Mouse (Mus musculus) testis, adult 2 months (tissue): ENCODE measurements around the gene Hsdl2. TPM values are rescaled to one million over a fixed set of nuclear protein-coding genes. Genes with fewer than 3 reads are reported as not detected.

Experiments
- H3K27ac ChIP-seq: fragments of 200-500 bp; 2 replicates; pipeline ENCODE4 v1.5.1; 2012; ENCODE audit warnings: low read depth, low read length; ENCODE audit not compliant: control insufficient read depth, insufficient read depth
- H3K27me3 ChIP-seq: fragments of 200-500 bp; 2 replicates; pipeline ENCODE4 v1.6.1; 2012; ENCODE audit warnings: mild to moderate bottlenecking, low read length, moderate library complexity; ENCODE audit not compliant: control insufficient read depth, insufficient read depth
- H3K36me3 ChIP-seq: fragments of 200-500 bp; 2 replicates; pipeline ENCODE4 v1.6.1; 2012; ENCODE audit warnings: mild to moderate bottlenecking, low read length; ENCODE audit not compliant: control insufficient read depth, insufficient read depth
- H3K4me1 ChIP-seq: fragments of 200-500 bp; 2 replicates; pipeline ENCODE4 v1.6.1; 2012; ENCODE audit warnings: low read length; ENCODE audit not compliant: control insufficient read depth, insufficient read depth
- H3K4me3 ChIP-seq: fragments of 200-500 bp; 2 replicates; pipeline ENCODE4 v1.5.1; 2012; ENCODE audit warnings: low read depth, mild to moderate bottlenecking, low read length, moderate library complexity, mixed read lengths; ENCODE audit not compliant: control insufficient read depth
- CTCF ChIP-seq: fragments of 200-500 bp; IDR thresholded peaks from 2 replicates; pipeline ENCODE4 v1.5.1; 2012; ENCODE audit warnings: low read depth, mild to moderate bottlenecking, inconsistent platforms, low read length, moderate library complexity; ENCODE audit not compliant: control insufficient read depth, insufficient read depth, insufficient replicate concordance
- POLR2A ChIP-seq: fragments of 200-500 bp; IDR thresholded peaks from 2 replicates; pipeline ENCODE4 v1.6.1; 2012; ENCODE audit warnings: low read depth, mild to moderate bottlenecking, inconsistent platforms, low read length, moderate library complexity; ENCODE audit not compliant: control insufficient read depth
- polyA plus RNA-seq: library from polyadenylated mRNA; depleted of rRNA; stranded (reverse); fragments of >200 nt; gene quantifications from 2 replicates; pipeline ENCODE4 v1.2.3, GENCODE M21; 2012

Hsdl2 gene
- polyA plus RNA-seq, 1 experiment, result 71.7 TPM

GRCm38 (mm10) chr4:59604892-59605291 is 23.5 kb downstream of the Hsdl2 start:
- TF ChIP-seq POLR2A, result no peak
- TF ChIP-seq CTCF, result no peak
- Histone ChIP-seq H3K4me1 (no peaks in the 10 kb centered on the region), H3K4me3 (no peak overlapping the region), H3K27me3 (no peaks in the 10 kb centered on the region), H3K27ac (no peak overlapping the region), H3K36me3 (no peaks in the 10 kb centered on the region)

GRCm38 (mm10) chr4:59605501-59605900 is 24.1 kb downstream of the Hsdl2 start:
- Histone ChIP-seq H3K36me3 (no peaks in the 10 kb centered on the region), H3K4me1 (no peaks in the 10 kb centered on the region), H3K4me3 (no peak overlapping the region), H3K27me3 (no peaks in the 10 kb centered on the region), H3K27ac (no peak overlapping the region)
- no peak for TF ChIP-seq CTCF
- no peak for TF ChIP-seq POLR2A

DNA sequence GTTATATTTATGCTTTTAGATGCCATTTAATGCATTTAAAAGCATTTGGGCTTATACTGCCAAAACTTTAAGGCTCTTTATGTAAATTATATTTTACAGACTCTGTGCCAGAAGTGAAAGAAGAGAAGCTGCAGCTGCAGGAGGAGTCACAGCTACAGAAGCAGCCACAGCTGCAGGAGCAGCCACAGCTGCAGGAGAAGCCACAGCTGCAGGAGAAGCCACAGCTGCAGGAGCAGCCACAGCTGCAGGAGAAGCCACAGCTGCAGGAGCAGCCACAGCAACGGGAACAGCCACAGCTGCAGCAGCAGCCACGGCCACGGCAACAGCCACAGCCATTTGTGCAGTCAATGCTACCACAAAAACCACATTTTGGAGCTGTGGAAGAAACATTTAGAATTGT is 29.0 kb downstream of the Hsdl2 start:
- Histone ChIP-seq H3K4me1 (no peaks in the 10 kb centered on the region), H3K27me3 (no peaks in the 10 kb centered on the region), H3K27ac (no peak overlapping the region), H3K36me3 (no peaks in the 10 kb centered on the region), H3K4me3 (no peak overlapping the region)
- TF ChIP-seq CTCF, result no peak
- no peak for TF ChIP-seq POLR2A

DNA sequence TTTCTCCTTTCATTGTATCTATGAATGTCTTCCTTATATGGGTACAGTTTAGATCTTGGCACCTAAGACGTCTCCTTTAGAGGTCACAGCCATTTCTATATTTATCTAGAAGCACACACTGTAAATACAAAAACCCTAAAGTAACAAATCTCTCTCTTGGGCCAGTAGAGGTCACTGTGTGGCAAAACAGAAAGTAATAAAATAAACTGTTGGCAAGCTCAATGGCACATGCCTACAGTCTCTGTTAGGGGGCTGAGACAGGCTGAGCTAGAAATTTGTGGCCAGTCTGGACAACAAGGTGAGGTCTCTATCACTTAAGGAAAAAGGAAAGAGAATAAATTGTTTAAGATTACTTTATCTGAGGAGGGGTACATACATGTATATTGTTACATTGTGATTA is 33.6 kb downstream of the Hsdl2 start:
- Histone ChIP-seq H3K27me3 (no peaks in the 10 kb centered on the region), H3K36me3 (no peaks in the 10 kb centered on the region), H3K27ac (no peak overlapping the region), H3K4me3 (no peak overlapping the region), H3K4me1 (no peaks in the 10 kb centered on the region)
- TF ChIP-seq POLR2A, result no peak
- TF ChIP-seq CTCF, result no peak

DNA sequence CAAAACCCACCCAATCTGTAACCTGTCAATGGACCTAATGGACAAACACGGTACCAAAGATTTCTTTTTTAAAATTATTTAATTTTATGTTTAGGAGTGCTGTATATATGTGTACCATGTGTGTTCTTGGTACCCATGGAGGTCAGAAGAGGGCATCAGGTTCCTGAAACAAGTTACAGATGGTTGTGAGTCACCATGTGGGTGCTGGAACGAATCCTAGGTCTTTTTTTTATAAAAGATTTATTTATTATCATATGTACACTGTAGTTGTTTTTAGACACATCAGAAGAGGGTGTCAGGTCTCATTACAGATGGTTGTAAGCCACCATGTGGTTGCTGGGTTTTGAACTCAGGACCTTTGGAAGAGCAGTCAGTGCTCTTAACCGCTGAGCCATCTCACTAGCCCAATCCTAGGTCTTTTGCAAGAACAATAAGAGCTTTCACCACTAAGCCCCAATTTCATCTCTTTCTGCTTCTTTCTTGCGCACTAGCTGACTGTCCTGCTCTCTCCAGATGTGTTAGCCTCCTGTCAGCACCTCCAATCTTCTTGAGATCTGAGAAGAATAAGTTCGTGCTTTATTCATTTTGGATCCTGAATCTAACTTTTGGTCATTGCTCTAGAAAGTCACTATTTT is 38.4 kb downstream of the Hsdl2 start:
- Histone ChIP-seq H3K36me3 (no peaks in the 10 kb centered on the region), H3K27ac (no peak overlapping the region), H3K27me3 (no peaks in the 10 kb centered on the region), H3K4me1 (no peaks in the 10 kb centered on the region), H3K4me3 (no peak overlapping the region)
- no peak for TF ChIP-seq POLR2A
- TF ChIP-seq CTCF, result no peak

DNA sequence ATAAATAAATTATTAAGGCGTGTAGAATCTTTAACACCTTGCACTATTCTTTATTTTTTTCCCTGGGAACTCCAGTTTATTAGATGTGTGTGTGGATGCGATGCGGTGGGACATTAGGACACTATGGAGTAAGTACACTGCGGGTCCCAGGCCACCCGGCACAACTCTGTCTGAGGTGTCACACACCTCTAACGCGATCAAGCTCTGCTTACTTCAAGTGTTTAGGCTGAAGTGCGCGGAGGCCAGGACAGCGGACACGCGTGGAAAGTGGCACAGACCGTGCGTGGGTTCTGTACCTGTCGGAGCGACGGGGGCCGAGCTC is 44.3 kb downstream of the Hsdl2 start:
- no peaks in the 10 kb centered on the region for H3K27me3 ChIP-seq
- no peaks in the 10 kb centered on the region; the same call in 1 of the 2 replicates for H3K4me1 ChIP-seq
- H3K27ac ChIP-seq, result peak overlapping the region; percentile 83
- TF ChIP-seq CTCF, result no peak
- TF ChIP-seq POLR2A, result no peak
- peak overlapping the region; percentile 94 for H3K4me3 ChIP-seq
- no peaks in the 10 kb centered on the region for H3K36me3 ChIP-seq

GRCm38 (mm10) chr4:59625998-59626910 is 44.9 kb downstream of the Hsdl2 start, which contains the start of gene E130308A19Rik:
Gene E130308A19Rik (plus strand): TSS chr4:59626211.
- Histone ChIP-seq H3K4me1 (no peaks in the 10 kb centered on the region; the same call in 1 of the 2 replicates), H3K36me3 (no peaks in the 10 kb centered on the region), H3K4me3 (peak within 1 kb of the TSS; percentile 94), H3K27ac (peak within 1 kb of the TSS; percentile 83), H3K27me3 (no peaks in the 10 kb centered on the region)
- TF ChIP-seq CTCF (no peak), POLR2A (peak; percentile 62)

- Histone ChIP-seq H3K4me3 (no peak overlapping the region), H3K27me3 (no peaks in the 10 kb centered on the region), H3K36me3 (no peaks in the 10 kb centered on the region), H3K27ac (no peak overlapping the region), H3K4me1 (no peaks in the 10 kb centered on the region; the same call in 1 of the 2 replicates)
- TF ChIP-seq POLR2A, result no peak
- no peak for TF ChIP-seq CTCF
These were observed 46.9 kb downstream of the Hsdl2 start for GRCm38 (mm10) chr4:59628255-59628654.
